10 mouse cellular contexts compared by ENCODE assay signal in the genomic region with DNA sequence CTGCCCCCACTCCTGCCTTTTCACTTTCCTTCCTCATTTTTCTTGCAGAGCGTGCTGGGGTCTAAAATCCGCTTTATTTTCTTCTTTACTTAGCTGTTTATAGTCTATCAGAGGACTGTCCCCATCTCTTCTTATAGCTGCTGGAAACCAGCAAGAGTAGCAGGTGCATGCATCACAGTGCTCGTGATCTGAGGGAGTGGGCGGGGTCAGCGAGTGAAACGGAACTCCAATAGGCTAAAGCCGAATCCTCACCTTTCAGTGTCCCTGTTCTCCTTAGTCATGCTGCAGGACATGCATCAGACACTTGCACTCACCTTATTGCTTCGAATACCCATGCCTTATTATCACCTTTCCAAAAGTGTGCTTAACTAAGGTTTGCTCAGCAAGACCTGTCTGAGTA.
DNase-seq lines count a peak whose midpoint lies in the region; ATAC-seq and TF ChIP-seq lines count a peak whose summit lies in the region.
"Had no signal": no experiment of that assay in that cellular context is flagged by ENCODE, and none has a peak within 500 bp of the region (broad histone marks: within the 10 kb centered on the region; RNA-seq: fewer than 3 reads in every experiment).

No protein-coding gene starts in this region.

- no peak for ATAC-seq in kidney, embryonic 15.5 days (replicated peaks; ENCODE audit: low FRiP score)
- no peak for ATAC-seq in forebrain, embryonic 13.5 days
- ATAC-seq in midbrain, embryonic 14.5 days (ENCODE audit: low FRiP score, low TSS enrichment) = no peak
- no peak for ATAC-seq in liver, postnatal 0 days
- ATAC-seq: intestine, postnatal 0 days had no signal

- no peaks in the 10 kb centered on the region for H3K27me3 ChIP-seq in kidney, adult 2 months (replicated peaks; ENCODE audit: control insufficient read depth, insufficient read depth, low read length)
- peaks cover 5% of the 10 kb centered on the region; the same call in 1 of the 2 replicates for H3K27me3 ChIP-seq in kidney, embryonic 15.5 days
- H3K27me3 ChIP-seq in forebrain, embryonic 13.5 days = 0 out of 2 replicates have a peak, but pooled peaks cover 3% of the 10 kb centered on the region
- H3K27me3 ChIP-seq in midbrain, embryonic 14.5 days (ENCODE audit: control insufficient read depth, insufficient read depth, low read length) = no peaks in the 10 kb centered on the region
- no peaks in the 10 kb centered on the region for H3K27me3 ChIP-seq in liver, postnatal 0 days (ENCODE audit: insufficient read depth, low read length)

- H3K4me3 ChIP-seq in kidney, adult 2 months (ENCODE audit: insufficient read depth, low read depth, low read length) = no peak overlapping the region
- no peak overlapping the region for H3K4me3 ChIP-seq in kidney, embryonic 15.5 days (replicated peaks)
- no peak overlapping the region for H3K4me3 ChIP-seq in forebrain, embryonic 13.5 days
- no peak overlapping the region for H3K4me3 ChIP-seq in midbrain, embryonic 14.5 days (replicated peaks; ENCODE audit: low read depth, low read length)
- H3K4me3 ChIP-seq in liver, postnatal 0 days (ENCODE audit: low read depth, low read length) = no peak overlapping the region
- H3K4me3 ChIP-seq: limb, embryonic 10.5 days had no signal

- H3K27ac ChIP-seq in kidney, adult 2 months (ENCODE audit: insufficient read depth, low read depth, low read length) = no peak overlapping the region
- no peak overlapping the region for H3K27ac ChIP-seq in kidney, embryonic 15.5 days
- no peak overlapping the region for H3K27ac ChIP-seq in forebrain, embryonic 13.5 days
- no peak overlapping the region for H3K27ac ChIP-seq in midbrain, embryonic 14.5 days (replicated peaks; ENCODE audit: low read depth, low read length)
- no peak overlapping the region for H3K27ac ChIP-seq in liver, postnatal 0 days (ENCODE audit: low read depth)
- H3K27ac ChIP-seq: limb, embryonic 10.5 days had no signal

- H3K4me2 ChIP-seq in kidney, embryonic 15.5 days = no peak overlapping the region
- peak overlapping the region; percentile 38 for H3K4me2 ChIP-seq in forebrain, embryonic 13.5 days
- peak overlapping the region; percentile 38 for H3K4me2 ChIP-seq in midbrain, embryonic 14.5 days (ENCODE audit: low read length)
- no peak overlapping the region for H3K4me2 ChIP-seq in liver, postnatal 0 days (ENCODE audit: low read depth, low read length)

- no peaks in the 10 kb centered on the region for H3K9me3 ChIP-seq in kidney, embryonic 15.5 days (replicated peaks)
- no peaks in the 10 kb centered on the region for H3K9me3 ChIP-seq in forebrain, embryonic 13.5 days (replicated peaks)
- H3K9me3 ChIP-seq in midbrain, embryonic 14.5 days (ENCODE audit: control insufficient read depth, low read length) = no peaks in the 10 kb centered on the region
- H3K9me3 ChIP-seq in liver, postnatal 0 days (ENCODE audit: low read length) = no peaks in the 10 kb centered on the region
- H3K9me3 ChIP-seq: limb, embryonic 10.5 days had no signal

- no peak for TF ChIP-seq CTCF in kidney, adult 2 months (conservative IDR thresholded peaks at IDR 0.05; ENCODE audit: insufficient read depth, insufficient read length, low read depth, low read length)
- no peak for TF ChIP-seq CTCF in liver, postnatal 0 days (IDR thresholded peaks at IDR 0.05; ENCODE audit: low read depth)

- H3K36me3 ChIP-seq in kidney, adult 2 months (ENCODE audit: control insufficient read depth, insufficient read depth, low read length) = no peaks in the 10 kb centered on the region
- H3K36me3 ChIP-seq in kidney, embryonic 15.5 days = no peaks in the 10 kb centered on the region
- no peaks in the 10 kb centered on the region for H3K36me3 ChIP-seq in forebrain, embryonic 13.5 days (ENCODE audit: poor library complexity, severe bottlenecking)
- no peaks in the 10 kb centered on the region for H3K36me3 ChIP-seq in midbrain, embryonic 14.5 days (ENCODE audit: control insufficient read depth, insufficient read depth, low read length)
- no peaks in the 10 kb centered on the region for H3K36me3 ChIP-seq in liver, postnatal 0 days (replicated peaks; ENCODE audit: insufficient read depth, low read length)
- H3K36me3 ChIP-seq: limb, embryonic 10.5 days had no signal

- H3K9ac ChIP-seq in kidney, embryonic 15.5 days = no peak overlapping the region
- H3K9ac ChIP-seq in forebrain, embryonic 13.5 days = no peak overlapping the region
- H3K9ac ChIP-seq in midbrain, embryonic 14.5 days (replicated peaks; ENCODE audit: low read length) = no peak overlapping the region
- H3K9ac ChIP-seq in liver, postnatal 0 days (replicated peaks) = no peak overlapping the region

- no peak for TF ChIP-seq POLR2A in kidney, adult 2 months (IDR thresholded peaks at IDR 0.05; ENCODE audit: low read depth, low read length)

- WGBS in kidney, adult 2 months = 9% methylated on average over 8 of the region's 8 CpGs
- 8% methylated on average over 8 of the region's 8 CpGs for WGBS in kidney, embryonic 15.5 days
- WGBS in forebrain, embryonic 13.5 days = 4% methylated on average over 8 of the region's 8 CpGs
- WGBS in midbrain, embryonic 14.5 days = 6% methylated on average over 8 of the region's 8 CpGs
- 4% methylated on average over 8 of the region's 8 CpGs for WGBS in liver, postnatal 0 days (ENCODE audit: insufficient replicate concordance)

- no peak for TF ChIP-seq EP300 in liver, postnatal 0 days (IDR thresholded peaks at IDR 0.05; ENCODE audit: low read depth)

- peak; percentile 2 for DNase-seq in kidney, adult 2 months
- peak; percentile 25 for DNase-seq in embryo, embryonic 10 days (ENCODE audit: low spot score)
- DNase-seq in midbrain, embryonic 14.5 days = peak; percentile 69
- no peak for DNase-seq in liver, postnatal 0 days
- DNase-seq in MN1 (ENCODE audit: low spot score) = no peak
- DNase-seq: lung, postnatal 10 days had no signal

- no peaks in the 10 kb centered on the region for H3K4me1 ChIP-seq in kidney, adult 2 months (ENCODE audit: control insufficient read depth, insufficient read depth, low read length)
- H3K4me1 ChIP-seq in kidney, embryonic 15.5 days = peaks cover 8% of the 10 kb centered on the region; the same call in 1 of the 2 replicates
- peaks cover 33% of the 10 kb centered on the region for H3K4me1 ChIP-seq in forebrain, embryonic 13.5 days
- peaks cover 23% of the 10 kb centered on the region for H3K4me1 ChIP-seq in midbrain, embryonic 14.5 days (ENCODE audit: control insufficient read depth, insufficient read depth, low read length)
- no peaks in the 10 kb centered on the region for H3K4me1 ChIP-seq in liver, postnatal 0 days (ENCODE audit: insufficient read depth)

Comparison
In these comparisons a context has a peak if more than half of its experiments do, and no peak if none do; other contexts are left out.
1. DNase-seq: peak in kidney, adult 2 months (single experiment), embryo, embryonic 10 days (single experiment) and midbrain, embryonic 14.5 days (single experiment); none in liver, postnatal 0 days (single experiment) and MN1 (single experiment).
2. H3K4me2 ChIP-seq: peak in forebrain, embryonic 13.5 days (single experiment) and midbrain, embryonic 14.5 days (single experiment); none in kidney, embryonic 15.5 days (single experiment) and liver, postnatal 0 days (single experiment).